Mouse (Mus musculus) kidney, postnatal 0 days (tissue): ENCODE measurements around the gene Pla2g2c. TPM values are rescaled to one million over a fixed set of nuclear protein-coding genes. Genes with fewer than 3 reads are reported as not detected.

Experiments
- ATAC-seq: fragments of 200-750 bp; cut with Nextera tagmentation; replicated peaks from 2 replicates; pipeline ENCODE4 v1.8.0; 2017; ENCODE audit warnings: low read depth, moderate number of reproducible peaks, moderate TSS enrichment, moderate library complexity; ENCODE audit not compliant: low FRiP score
- DNase-seq: peaks from one replicate; pipeline ENCODE4 v3.0.0-alpha.2; 2016; ENCODE audit warnings: low spot score
- H3K27ac ChIP-seq: fragments of 300-500 bp; sonication (generic); 2 replicates; pipeline ENCODE4 v1.5.1; 2014; ENCODE audit warnings: mild to moderate bottlenecking
- H3K27me3 ChIP-seq: fragments of 300-500 bp; sonication (generic); 2 replicates; pipeline ENCODE4 v1.6.1; 2014; ENCODE audit warnings: low read length, mixed read lengths; ENCODE audit not compliant: insufficient read depth
- H3K36me3 ChIP-seq: fragments of 300-500 bp; sonication (generic); 2 replicates; pipeline ENCODE4 v1.6.1; 2014; ENCODE audit warnings: low read length, mixed read lengths; ENCODE audit not compliant: insufficient read depth
- H3K4me1 ChIP-seq: fragments of 300-500 bp; sonication (generic); replicated peaks from 2 replicates; pipeline ENCODE4 v1.6.1; 2014; ENCODE audit warnings: antibody characterized with exemption, low read length, mixed read lengths; ENCODE audit not compliant: insufficient read depth
- H3K4me2 ChIP-seq: fragments of 300-500 bp; sonication (generic); 2 replicates; pipeline ENCODE4 v1.6.1; 2014; ENCODE audit warnings: mild to moderate bottlenecking, low read length, moderate library complexity, mixed read lengths
- H3K4me3 ChIP-seq: fragments of 300-500 bp; sonication (generic); replicated peaks from 2 replicates; pipeline ENCODE4 v1.5.1; 2014; ENCODE audit warnings: low read depth, low read length
- H3K9ac ChIP-seq: fragments of 300-500 bp; sonication (generic); 2 replicates; pipeline ENCODE4 v1.6.1; 2014; ENCODE audit warnings: low read depth, low read length
- H3K9me3 ChIP-seq: fragments of 300-500 bp; sonication (generic); replicated peaks from 2 replicates; pipeline ENCODE4 v1.6.1; 2016; ENCODE audit warnings: low read length, inconsistent platforms, mixed read lengths
- CTCF ChIP-seq: IDR thresholded peaks from 2 replicates; pipeline ENCODE4 v1.5.1; 2016; ENCODE audit warnings: antibody characterized with exemption, low read depth, mild to moderate bottlenecking, moderate library complexity
- WGBS: fragments of 180-500 bp; shearing (Covaris S2); extraction: QIAGEN DNeasy Blood & Tissue Kit; methylation state at CpG from one replicate; pipeline ENCODE4 v1.1.7; 2014; 5-methylcytosine and 5-hydroxymethylcytosine counted together
- polyA plus RNA-seq: library from polyadenylated mRNA; unstranded; fragments of >200 nt; fragmentation: Nextera tagmentation; extraction: Ambion mirVana; gene quantifications from 2 replicates; pipeline ENCODE4 v1.2.1, GENCODE M21; 2015

Gene Pla2g2c
- polyA plus RNA-seq, 1 experiment from 2014 or later, result 0.86 TPM

DNA sequence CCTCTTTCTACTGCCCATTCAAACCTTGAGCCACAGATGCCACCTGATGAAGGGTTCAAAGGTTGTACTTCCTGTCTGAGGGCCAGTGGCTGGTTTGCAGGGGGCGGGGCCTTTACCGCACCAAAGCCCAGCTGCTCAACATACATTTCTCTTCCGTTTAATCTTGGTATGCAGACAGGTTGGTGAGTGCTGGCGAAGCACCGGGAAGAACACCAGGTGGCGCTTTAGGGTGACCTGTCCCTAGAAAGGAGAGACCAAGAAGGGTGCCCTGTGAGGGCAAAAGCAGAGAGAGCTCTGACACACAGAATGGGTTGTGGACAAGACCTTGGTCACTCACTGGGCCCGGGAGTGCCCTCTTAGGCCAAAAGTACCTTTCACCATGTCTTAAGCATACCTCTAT, 16.0 kb upstream of the Pla2g2c start:
- H3K27me3 ChIP-seq, result no peaks in the 10 kb centered on the region
- ATAC-seq, result no peak; the same call in 1 of the 2 replicates
- no peak overlapping the region for H3K4me3 ChIP-seq
- TF ChIP-seq CTCF, result peak; percentile 84
- no peak overlapping the region for H3K27ac ChIP-seq
- 10% methylated on average over 7 of the region's 7 CpGs for WGBS
- no peaks in the 10 kb centered on the region for H3K36me3 ChIP-seq
- no peak overlapping the region for H3K9ac ChIP-seq
- H3K4me1 ChIP-seq, result no peaks in the 10 kb centered on the region
- no peaks in the 10 kb centered on the region for H3K9me3 ChIP-seq
- DNase-seq, result peak; percentile 87
- H3K4me2 ChIP-seq, result no peak overlapping the region

DNA sequence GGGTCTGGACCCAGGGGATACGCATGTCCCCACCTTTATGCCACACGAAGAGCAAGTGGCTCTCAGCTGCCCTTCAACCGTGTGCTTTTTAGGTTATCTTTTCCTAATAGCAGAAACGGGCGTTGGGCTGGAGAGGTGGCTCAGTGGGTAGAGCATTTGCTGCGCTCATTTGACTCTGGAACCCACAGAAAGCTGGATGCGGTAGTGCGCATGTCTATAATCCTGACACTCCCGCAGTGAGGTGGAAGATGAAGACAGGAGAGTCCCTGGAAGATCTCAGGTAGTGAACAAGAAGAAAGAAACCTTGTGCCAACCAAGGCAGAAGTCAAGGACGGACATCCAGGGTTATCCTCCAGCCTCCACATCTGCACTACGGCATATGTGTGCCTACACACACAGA, 15.3 kb upstream of the Pla2g2c start:
- Histone ChIP-seq H3K4me1 (no peaks in the 10 kb centered on the region), H3K9me3 (no peaks in the 10 kb centered on the region), H3K27ac (no peak overlapping the region), H3K27me3 (no peaks in the 10 kb centered on the region), H3K9ac (no peak overlapping the region), H3K36me3 (no peaks in the 10 kb centered on the region), H3K4me3 (no peak overlapping the region), H3K4me2 (no peak overlapping the region)
- TF ChIP-seq CTCF, result no peak
- no peak for DNase-seq
- ATAC-seq, result no peak
- 88% methylated on average over 11 of the region's 11 CpGs for WGBS

DNA sequence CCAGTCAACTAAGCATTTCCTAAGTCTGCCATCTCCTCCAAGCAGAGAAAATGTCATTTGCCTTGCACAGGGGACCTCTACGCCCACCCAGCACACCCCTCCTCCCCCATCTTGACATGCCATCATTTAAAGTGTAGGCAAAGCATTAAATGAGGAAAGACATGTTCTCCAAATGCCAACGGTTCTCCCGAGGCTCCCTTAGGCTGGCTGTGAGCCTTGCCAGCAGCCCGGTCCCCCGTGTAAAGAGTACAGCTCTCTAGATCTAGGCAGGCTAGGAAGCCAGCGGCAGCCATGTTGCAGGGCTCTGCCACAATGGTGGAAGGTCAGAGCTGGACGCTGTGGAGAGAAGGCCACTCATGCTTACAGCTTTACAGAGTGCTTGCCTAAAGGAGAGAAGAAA, 14.6 kb upstream of the Pla2g2c start:
- Histone ChIP-seq H3K9ac (no peak overlapping the region), H3K27ac (no peak overlapping the region), H3K36me3 (no peaks in the 10 kb centered on the region), H3K4me2 (no peak overlapping the region), H3K4me1 (no peaks in the 10 kb centered on the region), H3K9me3 (no peaks in the 10 kb centered on the region), H3K27me3 (no peaks in the 10 kb centered on the region), H3K4me3 (no peak overlapping the region)
- no peak for ATAC-seq
- TF ChIP-seq CTCF, result no peak
- 65% methylated on average over 7 of the region's 7 CpGs for WGBS
- DNase-seq, result no peak

DNA sequence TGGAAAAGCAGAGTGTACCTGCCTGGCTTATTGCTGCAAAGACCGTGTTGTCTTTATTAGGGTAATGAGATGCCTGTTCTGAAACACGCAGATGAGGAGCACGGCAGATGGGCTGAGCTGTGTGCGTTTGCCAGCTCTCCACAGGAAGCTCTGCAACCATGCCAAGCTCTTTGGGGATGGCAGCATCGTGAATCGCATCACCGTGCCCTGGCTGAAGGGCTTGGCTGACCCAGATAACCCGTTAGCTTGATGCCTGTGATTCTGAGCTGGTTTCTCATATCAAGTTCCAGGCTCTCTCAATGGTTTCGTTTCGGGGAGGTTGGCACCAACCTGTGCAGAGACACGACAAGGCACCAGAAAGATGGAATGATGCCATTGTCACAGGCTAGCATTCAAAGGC, 14.0 kb upstream of the Pla2g2c start:
- Histone ChIP-seq H3K27me3 (no peaks in the 10 kb centered on the region), H3K4me1 (no peaks in the 10 kb centered on the region), H3K4me3 (no peak overlapping the region), H3K4me2 (no peak overlapping the region), H3K9me3 (no peaks in the 10 kb centered on the region), H3K36me3 (no peaks in the 10 kb centered on the region), H3K9ac (no peak overlapping the region), H3K27ac (no peak overlapping the region)
- WGBS, result 72% methylated on average over 11 of the region's 11 CpGs
- DNase-seq (no peak), ATAC-seq (no peak)
- TF ChIP-seq CTCF, result no peak

DNA sequence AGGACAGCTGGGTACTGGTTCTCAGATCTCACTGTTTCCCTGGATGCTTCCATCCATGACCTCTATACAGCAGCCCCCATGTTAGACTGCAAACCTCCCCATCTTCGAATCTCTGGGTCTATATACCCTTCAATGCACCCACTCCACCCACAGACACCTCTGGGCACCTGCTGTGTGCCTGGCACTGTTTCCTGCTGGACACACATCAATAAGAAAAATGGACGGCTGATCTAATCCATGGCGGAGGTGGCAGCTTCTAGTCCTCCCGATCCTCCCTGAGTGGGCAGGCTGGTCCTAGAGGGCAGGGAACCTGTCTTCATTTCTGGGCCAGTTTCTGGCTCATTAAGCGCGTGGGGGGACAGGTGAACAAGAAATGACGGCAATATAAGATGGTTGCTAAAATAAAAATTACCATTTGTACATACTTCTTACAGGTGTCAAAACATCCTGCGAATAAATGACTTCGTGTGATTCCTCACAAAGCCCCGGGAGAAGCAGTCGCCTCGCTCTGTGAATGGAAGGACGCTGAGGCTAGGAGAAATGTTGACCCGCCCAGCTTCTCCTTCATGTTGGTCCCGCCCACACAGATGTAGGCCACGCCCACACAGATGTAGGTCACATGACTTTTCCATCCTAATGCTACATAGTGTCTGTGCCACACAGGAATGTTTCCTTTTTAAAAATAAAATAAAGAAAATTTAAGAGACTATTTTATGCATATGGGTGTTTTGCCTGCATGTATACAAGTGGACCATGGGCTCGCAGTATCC, 13.4 kb upstream of the Pla2g2c start:
- Histone ChIP-seq H3K9ac (no peak overlapping the region), H3K27me3 (no peaks in the 10 kb centered on the region), H3K4me1 (no peaks in the 10 kb centered on the region), H3K36me3 (no peaks in the 10 kb centered on the region), H3K27ac (no peak overlapping the region), H3K9me3 (no peaks in the 10 kb centered on the region), H3K4me2 (no peak overlapping the region), H3K4me3 (no peak overlapping the region)
- TF ChIP-seq CTCF, result no peak
- no peak for ATAC-seq
- DNase-seq, result no peak
- 54% methylated on average over 17 of the region's 17 CpGs for WGBS

DNA sequence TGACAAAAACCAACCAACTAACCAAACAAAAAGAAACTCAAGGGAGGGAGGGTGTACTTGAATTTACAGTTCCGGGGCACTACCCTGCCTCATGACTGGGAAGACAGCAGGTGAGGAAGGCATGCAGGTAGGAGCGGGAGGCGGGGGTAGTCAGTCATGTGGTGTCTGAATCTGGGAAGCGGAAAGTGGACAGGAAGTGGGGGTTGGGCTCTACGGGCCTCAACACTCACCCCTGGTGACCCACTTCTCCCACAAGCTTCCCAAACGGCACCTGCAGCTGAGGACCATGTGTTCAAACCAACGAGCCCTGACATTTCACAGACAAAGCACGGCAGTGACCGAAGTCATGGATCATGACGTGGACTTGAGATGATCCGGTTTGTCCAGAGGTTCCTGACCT, 12.5 kb upstream of the Pla2g2c start:
- Histone ChIP-seq H3K4me2 (no peak overlapping the region), H3K9me3 (no peaks in the 10 kb centered on the region), H3K4me3 (no peak overlapping the region), H3K9ac (no peak overlapping the region), H3K27me3 (no peaks in the 10 kb centered on the region), H3K36me3 (no peaks in the 10 kb centered on the region), H3K4me1 (no peaks in the 10 kb centered on the region), H3K27ac (no peak overlapping the region)
- 35% methylated on average over 11 of the region's 11 CpGs for WGBS
- no peak for TF ChIP-seq CTCF
- DNase-seq (no peak), ATAC-seq (no peak)

DNA sequence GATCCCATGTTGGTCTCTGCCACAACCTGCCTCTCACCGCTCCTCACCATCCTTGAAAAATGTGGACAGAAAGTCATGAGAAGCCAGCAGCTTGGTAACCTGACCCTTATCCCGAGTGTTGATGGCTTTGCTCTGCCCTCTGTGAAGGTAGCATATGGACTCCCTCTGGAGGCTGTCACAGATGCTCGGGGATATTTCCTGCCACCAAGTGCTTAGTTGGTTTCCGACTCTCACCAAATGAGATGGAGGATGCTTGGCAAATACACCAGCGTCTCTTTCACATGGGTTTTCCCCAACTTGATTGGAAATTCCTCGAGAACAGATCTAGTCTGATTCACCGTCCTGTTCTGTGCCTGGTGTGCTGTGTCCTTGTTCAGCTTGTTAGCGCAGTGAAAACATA, 12.0 kb upstream of the Pla2g2c start:
- no peak overlapping the region for H3K9ac ChIP-seq
- no peaks in the 10 kb centered on the region for H3K36me3 ChIP-seq
- no peaks in the 10 kb centered on the region for H3K4me1 ChIP-seq
- no peaks in the 10 kb centered on the region for H3K9me3 ChIP-seq
- H3K4me3 ChIP-seq, result no peak overlapping the region
- H3K4me2 ChIP-seq, result no peak overlapping the region
- no peaks in the 10 kb centered on the region for H3K27me3 ChIP-seq
- ATAC-seq (no peak), DNase-seq (no peak)
- H3K27ac ChIP-seq, result no peak overlapping the region
- TF ChIP-seq CTCF, result no peak
- WGBS, result 57% methylated on average over 8 of the region's 8 CpGs
